ENCODE assay signal across 11 mouse cellular contexts in genomic region chr2:174848981-174849681, GRCm38 (mm10).
DNase-seq lines count a peak whose midpoint lies in the region; ATAC-seq and TF ChIP-seq lines count a peak whose summit lies in the region.
"Had no signal": no experiment of that assay in that cellular context is flagged by ENCODE, and none has a peak within 500 bp of the region (broad histone marks: within the 10 kb centered on the region; RNA-seq: fewer than 3 reads in every experiment).

No protein-coding gene starts in this region.

- no peak for TF ChIP-seq POLR2A in CH12.LX (IDR thresholded peaks at IDR 0.05; ENCODE audit: low read depth, low read length)
- no peak for TF ChIP-seq POLR2A in brain, embryonic 14.5 days (IDR thresholded peaks at IDR 0.05; ENCODE audit: borderline replicate concordance, extremely low read depth, insufficient read depth, insufficient read length, poor library complexity, severe bottlenecking)

- 46% methylated on average over 16 of the region's 16 CpGs for WGBS in hindbrain, embryonic 13.5 days
- WGBS in midbrain, embryonic 13.5 days: 40% methylated on average over 16 of the region's 16 CpGs

- H3K9me3 ChIP-seq in CH12.LX (replicated peaks; ENCODE audit: low read length): no peaks in the 10 kb centered on the region
- H3K9me3 ChIP-seq in hindbrain, embryonic 13.5 days: no peaks in the 10 kb centered on the region
- H3K9me3 ChIP-seq in midbrain, embryonic 13.5 days: no peaks in the 10 kb centered on the region

- no peaks in the 10 kb centered on the region for H3K79me2 ChIP-seq in CH12.LX (replicated peaks; ENCODE audit: control insufficient read depth, extremely low read depth, insufficient read depth, poor library complexity, severe bottlenecking)

- in situ Hi-C loops in CH12.LX (cut with MboI; ENCODE audit: low pct_ligation_motif_present, low pct_unique_long_range_greater_than_20kb, low sequenced_read_pairs): no loop called here

- TF ChIP-seq EP300 in CH12.LX (IDR thresholded peaks at IDR 0.05; ENCODE audit: low read length): no peak

- intact Hi-C loops in heart, postnatal 36 days (cut with DNase I): no loop called here

- no peaks in the 10 kb centered on the region for H3K27me3 ChIP-seq in CH12.LX (replicated peaks)
- H3K27me3 ChIP-seq in hindbrain, embryonic 13.5 days: no peaks in the 10 kb centered on the region
- H3K27me3 ChIP-seq in midbrain, embryonic 13.5 days: no peaks in the 10 kb centered on the region

- H3K4me2 ChIP-seq in CH12.LX (ENCODE audit: insufficient read depth, low read depth, poor library complexity, severe bottlenecking): no peak overlapping the region
- peak overlapping the region; percentile 1; the same call in 1 of the 2 replicates for H3K4me2 ChIP-seq in hindbrain, embryonic 13.5 days
- no peak overlapping the region for H3K4me2 ChIP-seq in midbrain, embryonic 13.5 days (replicated peaks)

- H3K27ac ChIP-seq in CH12.LX (ENCODE audit: insufficient read depth, low read depth): no peak overlapping the region
- H3K27ac ChIP-seq in hindbrain, embryonic 13.5 days: peak overlapping the region; percentile 78
- H3K27ac ChIP-seq in midbrain, embryonic 13.5 days: peak overlapping the region; percentile 65
- H3K27ac ChIP-seq: liver, embryonic 14.5 days had no signal

- TF ChIP-seq RAD21 in CH12.LX (IDR thresholded peaks at IDR 0.05; ENCODE audit: low read depth, low read length): no peak

- peak; percentile 61 for ATAC-seq in hindbrain, embryonic 13.5 days (ENCODE audit: low FRiP score)
- peak; percentile 67 for ATAC-seq in midbrain, embryonic 13.5 days

- H3K4me1 ChIP-seq in CH12.LX (ENCODE audit: control insufficient read depth in 1 of 2, insufficient read depth in 2 of 2): peaks cover 8 to 23% of the 10 kb centered on the region in 2 experiments
- H3K4me1 ChIP-seq in hindbrain, embryonic 13.5 days (replicated peaks): peaks cover 27% of the 10 kb centered on the region
- H3K4me1 ChIP-seq in midbrain, embryonic 13.5 days (replicated peaks): peaks cover 15% of the 10 kb centered on the region

- TF ChIP-seq CTCF in CH12.LX (conservative IDR thresholded peaks at IDR 0.05 in 1 of 2, IDR thresholded peaks at IDR 0.05 in 1 of 2; ENCODE audit: low read depth in 2 of 2, low read length in 2 of 2): no peak
- no peak for TF ChIP-seq CTCF in brain, embryonic 14.5 days (IDR thresholded peaks at IDR 0.05; ENCODE audit: borderline replicate concordance, extremely low read depth, insufficient read depth, insufficient read length)

- dilution Hi-C loops in CH12.LX (cut with MboI; ENCODE audit: extremely low pct_ligation_motif_present, extremely low pct_unique_long_range_greater_than_20kb, low sequenced_read_pairs): no loop called here

- no peaks in the 10 kb centered on the region for H3K36me3 ChIP-seq in CH12.LX (replicated peaks in 1 of 2; ENCODE audit: control insufficient read depth in 1 of 2, insufficient read depth in 1 of 2, low read length in 1 of 2)
- no peaks in the 10 kb centered on the region for H3K36me3 ChIP-seq in hindbrain, embryonic 13.5 days
- no peaks in the 10 kb centered on the region for H3K36me3 ChIP-seq in midbrain, embryonic 13.5 days
- H3K36me3 ChIP-seq: G1E had no signal

- H3K4me3 ChIP-seq in CH12.LX (replicated peaks in 1 of 3; ENCODE audit: low read depth in 2 of 3, low read length in 2 of 3, poor library complexity in 1 of 3): no peak overlapping the region
- H3K4me3 ChIP-seq in hindbrain, embryonic 13.5 days: no peak overlapping the region
- H3K4me3 ChIP-seq in midbrain, embryonic 13.5 days (replicated peaks): no peak overlapping the region

- DNase-seq in CH12.LX (ENCODE audit: extremely low read depth): no peak
- DNase-seq in brain, embryonic 14.5 days (ENCODE audit: low read depth): peak; percentile 68
- DNase-seq in testis, postnatal 14 days (ENCODE audit: low spot score): no peak
- no peak for DNase-seq in heart, postnatal 36 days
- no peak for DNase-seq in cerebellum, adult 11 months
- DNase-seq: adrenal gland, adult 8-10 months; cerebellum, adult 9-11 months had no signal

- no peak overlapping the region for H3K9ac ChIP-seq in CH12.LX (ENCODE audit: insufficient read depth, low read depth)
- 0 out of 2 replicates have a peak overlapping the region, but pooled peaks have one; percentile 39 for H3K9ac ChIP-seq in hindbrain, embryonic 13.5 days
- H3K9ac ChIP-seq in midbrain, embryonic 13.5 days (replicated peaks): peak overlapping the region; percentile 28; the same call in 1 of the 2 replicates
- H3K9ac ChIP-seq: liver, embryonic 14.5 days had no signal

TF ChIP-seq in CH12.LX, 34 proteins besides CTCF, POLR2A, EP300 and RAD21:
- TF ChIP-seq NRF1 (IDR thresholded peaks at IDR 0.05; ENCODE audit: low read depth, low read length) (peak; percentile 70), ZC3H11A (IDR thresholded peaks at IDR 0.05; ENCODE audit: low read depth, low read length) (no peak)
TF ChIP-seq in CH12.LX: peak in this region for 1.
